Mouse (Mus musculus) retina, postnatal 1 day (tissue): Measurements from ENCODE around the gene Casc4.
A peak's percentile ranks its signal among the peaks of the same experiment; 100 is the strongest.
"Not testable (repeated sequence)": the region's sequence is repeated elsewhere in the genome, so short reads cannot be mapped to it uniquely, and the experiment has no call there.

Source experiments
- DNase-seq: peaks from one replicate; pipeline ENCODE4 v3.0.0-alpha.2; 2012

Casc4 gene

GRCm38 (mm10) chr2:121916047-121916970 is 49.5 kb downstream of the Casc4 start:
- DNase-seq: no peak

- not testable (repeated sequence) for DNase-seq
These were observed 70.9 kb downstream of the Casc4 start for GRCm38 (mm10) chr2:121937624-121938023.

GRCm38 (mm10) chr2:121943364-121943763 is 76.6 kb downstream of the Casc4 start:
- no peak for DNase-seq

- DNase-seq: peak; percentile 2
These were observed 88.3 kb downstream of the Casc4 start for GRCm38 (mm10) chr2:121954971-121955656.

GRCm38 (mm10) chr2:121955765-121956223 is 89.0 kb downstream of the Casc4 start, which contains the start of the genes Ctdspl2 and Mageb3:
Gene Ctdspl2 (plus strand): TSS chr2:121956001.
Gene Mageb3 (minus strand): TSS chr2:121956092.
- DNase-seq: peak; percentile 98

GRCm38 (mm10) chr2:121956224-121957018 is 89.7 kb downstream of the Casc4 start:
- DNase-seq: peak; percentile 98

GRCm38 (mm10) chr2:121957216-121957792 is 90.5 kb downstream of the Casc4 start:
- no peak for DNase-seq
